Mouse (Mus musculus) erythroblast, embryonic 14.5 days (primary cell): Measurements from ENCODE around the gene Elmod3.

Experiments
- GATA1 ChIP-seq: IDR thresholded peaks from 2 replicates; pipeline ENCODE4 v1.6.1; 2012; ENCODE audit warnings: low read length, inconsistent platforms, mixed read lengths
- TAL1 ChIP-seq: IDR thresholded peaks from 3 replicates; pipeline ENCODE4 v1.6.1; 2012; ENCODE audit warnings: low read length, inconsistent platforms, mixed read lengths

DNA sequence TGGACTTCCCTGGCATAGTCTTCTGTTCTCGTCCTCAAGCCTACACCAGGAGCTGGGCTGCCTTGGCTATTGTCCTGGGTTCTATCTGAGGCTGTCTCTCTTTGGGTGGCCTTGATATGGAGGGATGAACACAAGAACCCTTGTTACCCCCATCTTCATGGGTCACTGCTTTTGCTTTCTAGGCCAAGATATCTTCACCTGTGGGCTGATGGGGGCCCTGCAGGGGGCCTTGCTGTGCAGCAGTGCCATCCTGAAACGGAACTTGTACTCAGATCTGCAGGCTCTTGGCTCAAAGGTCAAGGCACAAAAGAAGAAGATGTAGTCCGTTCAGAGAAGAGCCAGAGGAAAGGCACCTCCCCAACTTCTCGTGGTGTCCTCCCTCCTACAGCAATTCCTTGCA is 8.8 kb upstream of the Elmod3 start:
- TF ChIP-seq TAL1 (no peak), GATA1 (no peak)
